Mouse (Mus musculus): ENCODE data around the gene Grk3. TPM values are rescaled to one million over a fixed set of nuclear protein-coding genes. Genes with fewer than 3 reads are reported as not detected.

Gene Grk3
- 10 to 100 TPM; 69.8 to 71.7 TPM for total RNA-seq (2021)

- DNase-seq (ENCODE audit: extremely low spot score in 1 of 2, low spot score in 2 of 2): peak in 1 of 2 experiments; percentile 82
- intact Hi-C loops (cut with DNase I): loop anchor here (5.0 kb wide), 1 partner anchor 37 kb away; no protein-coding TSS in a partner anchor
Observed at GRCm38 (mm10) chr5:113015236-113016061, at the start of gene Grk3. TSS of gene Grk3 (minus strand) at chr5:113015791.

- peak; percentile 75 to 83 for DNase-seq (ENCODE audit: extremely low spot score in 1 of 2, low spot score in 2 of 2)
- intact Hi-C loops (cut with DNase I): loop anchor here (1.0 to 10.0 kb wide), 4 partner anchors 37 to 580 kb away; partner anchors contain the start of genes Grk3 and Sez6l
Observed at GRCm38 (mm10) chr5:113054308-113054707, 38.7 kb upstream of the Grk3 start.

GRCm38 (mm10) chr5:113050581-113051185 is 35.1 kb upstream of the Grk3 start:
- intact Hi-C loops (cut with DNase I): loop anchor here (5.0 to 10.0 kb wide), 3 partner anchors 33 to 576 kb away; partner anchors contain the start of genes Grk3 and Sez6l
- DNase-seq (ENCODE audit: extremely low spot score in 1 of 2, low spot score in 2 of 2): peak in 1 of 2 experiments; percentile 39

GRCm38 (mm10) chr5:113049876-113050275 is 34.3 kb upstream of the Grk3 start:
- intact Hi-C loops (cut with DNase I): loop anchor here (5.0 to 10.0 kb wide), 4 partner anchors 33 to 575 kb away; partner anchors contain the start of genes Grk3 and Sez6l
- DNase-seq (ENCODE audit: extremely low spot score in 1 of 2, low spot score in 2 of 2): no peak

GRCm38 (mm10) chr5:113045511-113046273 is 30.1 kb upstream of the Grk3 start:
- intact Hi-C loops (cut with DNase I): loop anchor here (5.0 kb wide), 1 partner anchor 108 kb away; no protein-coding TSS in a partner anchor
- peak; percentile 55 to 63 for DNase-seq (ENCODE audit: extremely low spot score in 1 of 2, low spot score in 2 of 2)

- intact Hi-C loops (cut with DNase I): no loop called here
- DNase-seq (ENCODE audit: extremely low spot score in 1 of 2, low spot score in 2 of 2): peak; percentile 52 to 69
Observed at GRCm38 (mm10) chr5:113043531-113043930, 27.9 kb upstream of the Grk3 start.

- DNase-seq (ENCODE audit: extremely low spot score in 1 of 2, low spot score in 2 of 2): peak; percentile 75 to 83
- intact Hi-C loops (cut with DNase I): no loop called here
Observed at GRCm38 (mm10) chr5:113041567-113042071, 26.0 kb upstream of the Grk3 start.

GRCm38 (mm10) chr5:113040776-113041175 is 25.2 kb upstream of the Grk3 start:
- intact Hi-C loops (cut with DNase I): no loop called here
- peak in 1 of 2 experiments; percentile 63 for DNase-seq (ENCODE audit: extremely low spot score in 1 of 2, low spot score in 2 of 2)

GRCm38 (mm10) chr5:113038601-113039000 is 23.0 kb upstream of the Grk3 start:
- intact Hi-C loops (cut with DNase I): no loop called here
- DNase-seq (ENCODE audit: extremely low spot score in 1 of 2, low spot score in 2 of 2): no peak

GRCm38 (mm10) chr5:113035094-113036047 is 19.8 kb upstream of the Grk3 start:
- DNase-seq (ENCODE audit: extremely low spot score in 1 of 2, low spot score in 2 of 2): no peak
- intact Hi-C loops (cut with DNase I): no loop called here

GRCm38 (mm10) chr5:113031201-113031754 is 15.7 kb upstream of the Grk3 start:
- DNase-seq (ENCODE audit: extremely low spot score in 1 of 2, low spot score in 2 of 2): no peak

GRCm38 (mm10) chr5:113030082-113030481 is 14.5 kb upstream of the Grk3 start:
- intact Hi-C loops (cut with DNase I): no loop called here
- DNase-seq (ENCODE audit: extremely low spot score in 1 of 2, low spot score in 2 of 2): no peak

More at GRCm38 (mm10) chr5:113031201-113031754, 15.7 kb upstream of the Grk3 start:
- intact Hi-C loops (cut with DNase I): no loop called here

GRCm38 (mm10) chr5:113026706-113027105 is 11.1 kb upstream of the Grk3 start:
- intact Hi-C loops (cut with DNase I): no loop called here
- DNase-seq (ENCODE audit: extremely low spot score in 1 of 2, low spot score in 2 of 2): no peak

GRCm38 (mm10) chr5:113024154-113024764 is 8.7 kb upstream of the Grk3 start:
- intact Hi-C loops (cut with DNase I): no loop called here
- peak in 1 of 2 experiments; percentile 81 for DNase-seq (ENCODE audit: extremely low spot score in 1 of 2, low spot score in 2 of 2)

- intact Hi-C loops (cut with DNase I): loop anchor here (5.0 kb wide), 1 partner anchor 34 kb away; no protein-coding TSS in a partner anchor
Observed at GRCm38 (mm10) chr5:113018190-113018589, 2.6 kb upstream of the Grk3 start.

GRCm38 (mm10) chr5:113017004-113017403 is 1.4 kb upstream of the Grk3 start:
- DNase-seq (ENCODE audit: extremely low spot score in 1 of 2, low spot score in 2 of 2): no peak
- intact Hi-C loops (cut with DNase I): loop anchor here (5.0 kb wide), 1 partner anchor 35 kb away; no protein-coding TSS in a partner anchor

More at GRCm38 (mm10) chr5:113018190-113018589, 2.6 kb upstream of the Grk3 start:
- DNase-seq (ENCODE audit: extremely low spot score in 1 of 2, low spot score in 2 of 2): peak; percentile 56 to 60

GRCm38 (mm10) chr5:113014808-113015235 is 769 bp downstream of the Grk3 start:
- intact Hi-C loops (cut with DNase I): loop anchor here (5.0 kb wide), 2 partner anchors 37 to 53 kb away; no protein-coding TSS in a partner anchor

More at GRCm38 (mm10) chr5:113014808-113015235, 769 bp downstream of the Grk3 start:
- peak in 1 of 2 experiments; percentile 57 for DNase-seq (ENCODE audit: extremely low spot score in 1 of 2, low spot score in 2 of 2)
